Mouse (Mus musculus) lung, postnatal 0 days (tissue): ENCODE results near the gene C8a.

ENCODE experiments used
- CTCF ChIP-seq: IDR thresholded peaks from 2 replicates; pipeline ENCODE4 v1.5.1; 2016; ENCODE audit warnings: antibody characterized with exemption, mild to moderate bottlenecking
- EP300 ChIP-seq: IDR thresholded peaks from 2 replicates; pipeline ENCODE4 v1.6.1; 2016; ENCODE audit warnings: antibody characterized with exemption, mild to moderate bottlenecking, control low read depth

DNA sequence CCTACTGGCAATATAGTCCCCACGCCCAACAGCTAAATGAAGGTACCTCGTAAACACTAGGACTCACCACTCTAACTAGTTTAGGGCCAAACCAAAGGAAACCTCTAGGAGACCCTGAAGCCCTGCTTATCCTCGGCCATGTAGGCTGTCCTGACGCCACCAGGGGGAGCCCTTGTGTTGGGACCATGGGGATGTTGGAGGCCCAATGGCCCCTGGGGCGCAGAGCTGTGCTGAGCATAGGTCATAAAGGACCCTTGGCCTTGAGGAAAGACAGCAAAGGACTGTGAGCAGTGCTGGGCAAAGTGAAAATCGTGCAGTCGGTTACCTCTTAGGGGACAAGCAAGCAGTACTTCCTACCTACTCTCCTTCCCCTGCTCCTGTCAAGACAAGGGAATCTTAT is 35.5 kb upstream of the C8a start:
- TF ChIP-seq EP300 (no peak), CTCF (peak; percentile 92)
